Mouse (Mus musculus): Measurements from ENCODE around the gene Slc44a1. TPM values are rescaled to one million over a fixed set of nuclear protein-coding genes. Genes with fewer than 3 reads are reported as not detected.

Slc44a1 gene
- polyA plus RNA-seq, 1 experiment from 2014 or later, result 10.8 TPM

DNA sequence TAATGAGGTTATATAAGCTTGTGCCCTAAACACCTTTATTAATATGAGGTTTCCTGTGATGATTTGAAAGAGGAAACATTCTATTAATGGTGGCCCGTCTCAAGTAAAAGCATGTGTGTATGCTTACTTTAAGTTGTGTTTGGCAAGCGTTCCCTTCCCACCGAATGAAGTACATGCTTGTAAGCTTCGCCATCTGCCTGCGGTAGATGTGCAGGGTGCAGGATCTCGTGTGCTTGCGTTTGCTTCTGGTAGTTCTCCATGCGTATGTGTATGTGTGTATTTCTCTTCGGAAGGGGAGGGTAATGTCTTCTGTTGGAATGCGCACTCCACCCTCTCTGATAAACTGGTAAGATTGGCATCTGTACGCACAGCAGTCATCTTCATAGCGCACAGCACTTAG lies 95.6 kb downstream of the Slc44a1 start:
- Histone ChIP-seq H3K27me3 (ENCODE audit: insufficient read depth, poor library complexity, severe bottlenecking) (no peaks in the 10 kb centered on the region), H3K4me1 (replicated peaks) (no peaks in the 10 kb centered on the region), H3K27ac (no peak overlapping the region), H3K9me3 (no peaks in the 10 kb centered on the region), H3K4me3 (no peak overlapping the region), H3K36me3 (no peaks in the 10 kb centered on the region)
- 94% methylated on average over 12 of the region's 12 CpGs for WGBS
- no peak for DNase-seq (ENCODE audit: low spot score)

DNA sequence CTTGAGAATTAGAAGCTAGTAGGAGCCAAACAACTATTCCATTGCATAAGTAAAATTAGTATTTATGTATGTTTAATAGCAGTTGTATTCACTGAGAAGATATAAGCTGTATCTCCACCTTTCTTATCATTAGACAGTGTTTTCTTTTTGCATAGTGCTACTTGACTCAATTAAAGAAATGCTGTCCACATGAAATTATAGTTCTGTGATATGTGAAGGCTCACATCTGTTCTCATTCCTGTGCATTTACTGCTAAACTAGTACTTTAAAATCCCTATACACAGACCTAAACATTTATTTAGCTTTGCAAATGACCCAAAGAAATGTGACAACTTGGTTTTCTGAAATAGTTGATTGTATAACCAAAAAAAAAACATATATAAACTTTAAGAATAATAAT lies 96.9 kb downstream of the Slc44a1 start:
- Histone ChIP-seq H3K27me3 (ENCODE audit: insufficient read depth, poor library complexity, severe bottlenecking) (no peaks in the 10 kb centered on the region), H3K9me3 (no peaks in the 10 kb centered on the region), H3K27ac (no peak overlapping the region), H3K4me1 (replicated peaks) (no peaks in the 10 kb centered on the region), H3K4me3 (no peak overlapping the region), H3K36me3 (no peaks in the 10 kb centered on the region)
- DNase-seq (ENCODE audit: low spot score), result no peak

DNA sequence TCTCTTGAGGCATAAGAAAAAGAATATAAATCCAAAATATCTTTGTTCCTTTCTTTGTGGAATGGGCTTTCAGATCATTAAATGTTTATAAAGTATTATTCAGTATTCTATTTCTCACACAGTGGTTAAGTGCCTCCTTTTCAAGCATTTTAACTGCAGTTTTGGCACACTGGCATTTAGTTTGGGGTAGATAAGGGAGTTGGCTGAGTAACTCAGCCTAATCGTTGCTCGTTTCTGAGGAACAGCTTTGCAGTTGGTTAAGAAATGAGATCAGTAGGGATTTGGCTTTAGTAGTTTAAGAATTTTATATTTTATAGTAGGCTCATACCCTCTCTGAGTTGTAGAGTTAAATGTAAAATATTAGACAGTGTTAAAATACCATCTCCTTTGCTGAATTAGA lies 97.3 kb downstream of the Slc44a1 start:
- H3K27me3 ChIP-seq (ENCODE audit: insufficient read depth, poor library complexity, severe bottlenecking), result no peaks in the 10 kb centered on the region
- 92% methylated on average over 2 of the region's 2 CpGs for WGBS
- DNase-seq (ENCODE audit: low spot score), result no peak
- H3K4me3 ChIP-seq, result no peak overlapping the region
- no peaks in the 10 kb centered on the region for H3K4me1 ChIP-seq (replicated peaks)
- no peaks in the 10 kb centered on the region for H3K9me3 ChIP-seq
- no peaks in the 10 kb centered on the region for H3K36me3 ChIP-seq
- no peak overlapping the region for H3K27ac ChIP-seq

DNA sequence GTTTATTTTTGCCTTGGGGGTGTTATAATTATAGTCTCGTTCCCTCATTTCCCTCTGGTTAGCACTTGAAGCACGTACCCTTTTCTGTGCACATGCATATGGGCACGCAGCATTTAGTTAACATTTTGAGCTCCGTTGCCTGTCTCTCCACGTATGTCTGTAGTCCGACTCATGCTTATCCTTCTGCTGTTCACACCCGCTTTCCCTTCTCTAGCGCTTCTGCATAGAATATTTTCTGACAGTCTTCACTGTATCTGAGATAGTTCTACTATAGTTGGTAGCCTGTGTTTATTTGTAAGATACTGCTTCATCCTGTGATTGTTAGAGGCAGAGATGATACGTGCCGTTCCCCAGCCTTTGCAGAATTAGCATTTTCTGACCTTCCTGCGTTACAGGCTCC lies 98.4 kb downstream of the Slc44a1 start:
- no peaks in the 10 kb centered on the region for H3K9me3 ChIP-seq
- 91% methylated on average over 11 of the region's 11 CpGs for WGBS

DNA sequence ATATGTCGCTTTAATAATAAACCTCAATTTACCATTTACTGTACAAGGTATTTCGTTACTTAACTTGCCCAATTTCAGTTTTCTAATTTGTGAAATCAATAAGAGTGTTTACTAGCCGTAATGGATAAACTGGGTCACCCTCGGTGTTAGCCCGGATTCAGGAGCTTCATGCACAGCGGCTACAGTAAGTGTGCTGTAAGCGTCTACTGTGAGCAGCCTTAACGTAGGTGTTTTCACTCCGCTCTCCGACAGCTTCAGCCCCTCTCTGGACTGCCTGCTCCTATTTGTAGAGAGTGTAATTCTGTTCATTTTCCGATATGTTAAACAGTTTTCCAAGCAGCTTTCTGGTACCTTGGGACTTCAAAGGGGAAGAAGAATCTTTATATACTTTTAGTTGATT lies 99.7 kb downstream of the Slc44a1 start:
- no peak overlapping the region for H3K27ac ChIP-seq
- no peaks in the 10 kb centered on the region for H3K27me3 ChIP-seq (ENCODE audit: insufficient read depth, poor library complexity, severe bottlenecking)
- H3K4me1 ChIP-seq (replicated peaks), result no peaks in the 10 kb centered on the region
- 95% methylated on average over 11 of the region's 11 CpGs for WGBS
- no peak for DNase-seq (ENCODE audit: low spot score)
- H3K9me3 ChIP-seq, result no peaks in the 10 kb centered on the region
- H3K4me3 ChIP-seq, result no peak overlapping the region
- no peaks in the 10 kb centered on the region for H3K36me3 ChIP-seq

More for the DNA sequence above, 98.4 kb downstream of the Slc44a1 start:
- H3K4me3 ChIP-seq, result no peak overlapping the region
- no peaks in the 10 kb centered on the region for H3K36me3 ChIP-seq
- H3K4me1 ChIP-seq (replicated peaks), result no peaks in the 10 kb centered on the region
- no peak for DNase-seq (ENCODE audit: low spot score)
- no peak overlapping the region for H3K27ac ChIP-seq
- H3K27me3 ChIP-seq (ENCODE audit: insufficient read depth, poor library complexity, severe bottlenecking), result no peaks in the 10 kb centered on the region

DNA sequence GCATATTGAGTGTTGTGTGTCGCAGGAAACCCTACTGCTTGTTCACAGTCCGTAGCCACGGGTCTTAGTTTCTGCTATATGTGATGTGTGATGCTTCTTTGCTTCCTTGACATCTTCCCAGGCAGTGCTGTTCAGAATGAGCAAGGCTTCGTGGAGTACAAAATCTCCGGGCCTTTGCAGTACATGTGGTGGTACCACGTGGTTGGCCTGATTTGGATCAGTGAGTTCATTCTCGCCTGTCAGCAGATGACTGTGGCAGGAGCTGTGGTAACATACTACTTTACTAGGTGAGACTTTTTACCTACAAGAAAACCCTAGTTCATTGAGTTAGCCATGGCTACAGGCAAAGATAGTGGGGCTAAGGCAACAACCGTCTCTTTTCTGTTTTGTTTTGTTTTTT lies 103.2 kb downstream of the Slc44a1 start:
- Histone ChIP-seq H3K4me1 (replicated peaks) (no peaks in the 10 kb centered on the region), H3K36me3 (0 out of 2 replicates have a peak, but pooled peaks cover 5% of the 10 kb centered on the region), H3K27ac (no peak overlapping the region), H3K4me3 (no peak overlapping the region), H3K27me3 (ENCODE audit: insufficient read depth, poor library complexity, severe bottlenecking) (no peaks in the 10 kb centered on the region), H3K9me3 (no peaks in the 10 kb centered on the region)
- WGBS, result 88% methylated on average over 8 of the region's 8 CpGs
- DNase-seq (ENCODE audit: low spot score), result no peak

DNA sequence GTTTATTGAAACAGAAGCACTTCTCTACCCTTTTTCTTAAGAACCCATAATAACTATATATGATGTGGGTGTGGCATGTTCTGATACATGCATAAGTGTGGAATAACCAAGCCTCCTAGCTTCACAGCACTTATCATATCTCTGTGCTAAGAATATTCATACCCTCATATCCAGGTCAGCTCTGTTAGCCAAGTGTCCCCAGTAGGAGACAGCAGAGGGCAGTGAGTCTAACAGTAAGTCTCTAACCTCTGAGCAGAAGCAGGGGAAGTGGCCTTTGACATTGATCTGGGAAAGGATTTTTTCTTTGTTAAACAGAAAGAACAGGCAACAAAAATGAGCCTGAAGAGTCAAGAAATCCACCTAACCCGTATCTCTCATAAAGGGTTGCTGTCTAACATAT lies 104.7 kb downstream of the Slc44a1 start:
- no peak for DNase-seq (ENCODE audit: low spot score)

DNA sequence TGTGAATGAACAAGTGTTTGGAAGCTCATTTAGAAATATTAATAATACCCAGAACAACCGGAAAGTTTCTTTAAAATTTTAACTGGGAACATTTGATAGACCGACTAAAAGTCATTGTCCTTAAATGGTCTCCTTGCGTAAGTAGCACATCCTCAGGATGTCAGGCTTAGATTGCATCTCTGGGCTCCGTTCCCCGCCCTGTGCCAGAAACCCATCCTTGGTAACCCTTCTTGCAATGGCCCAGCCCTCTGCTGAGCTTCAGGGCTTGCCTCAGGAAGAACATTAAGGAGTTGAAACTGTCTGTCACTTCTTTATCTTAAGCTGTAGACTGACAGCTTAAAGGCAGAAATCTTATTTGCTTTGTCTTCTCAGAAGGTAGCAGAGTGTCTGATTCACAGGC lies 107.2 kb downstream of the Slc44a1 start:
- Histone ChIP-seq H3K36me3 (0 out of 2 replicates have a peak, but pooled peaks cover 5% of the 10 kb centered on the region), H3K9me3 (no peaks in the 10 kb centered on the region), H3K27ac (no peak overlapping the region), H3K4me3 (no peak overlapping the region), H3K4me1 (replicated peaks) (no peaks in the 10 kb centered on the region), H3K27me3 (ENCODE audit: insufficient read depth, poor library complexity, severe bottlenecking) (no peaks in the 10 kb centered on the region)
- no peak for DNase-seq (ENCODE audit: low spot score)
- WGBS, result 92% methylated on average over 5 of the region's 5 CpGs

More for the DNA sequence above, 104.7 kb downstream of the Slc44a1 start:
- H3K4me1 ChIP-seq (replicated peaks), result no peaks in the 10 kb centered on the region
- no peaks in the 10 kb centered on the region for H3K27me3 ChIP-seq (ENCODE audit: insufficient read depth, poor library complexity, severe bottlenecking)
- H3K36me3 ChIP-seq, result 0 out of 2 replicates have a peak, but pooled peaks cover 5% of the 10 kb centered on the region
- H3K27ac ChIP-seq, result no peak overlapping the region
- no peaks in the 10 kb centered on the region for H3K9me3 ChIP-seq
- H3K4me3 ChIP-seq, result no peak overlapping the region
- 83% methylated on average over 1 of the region's 1 CpGs for WGBS

DNA sequence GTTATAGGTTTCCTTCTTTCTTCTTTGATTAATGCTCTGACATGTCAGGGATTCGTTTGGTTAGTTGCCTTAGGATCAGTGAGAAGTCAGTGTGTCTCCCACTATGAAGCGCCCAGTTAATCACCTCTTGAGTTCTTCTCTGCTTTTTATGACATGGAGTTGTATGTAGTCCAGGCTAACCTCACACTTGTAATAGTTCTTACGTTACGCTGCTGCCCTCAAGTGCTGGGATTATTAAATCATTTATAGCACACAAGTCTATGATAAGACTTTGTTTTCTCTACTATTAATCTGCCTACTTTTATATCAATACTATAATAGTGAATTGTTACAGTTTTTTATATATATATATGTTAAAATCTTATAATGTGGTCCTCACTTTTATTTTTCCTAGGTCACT lies 109.2 kb downstream of the Slc44a1 start:
- H3K9me3 ChIP-seq, result no peaks in the 10 kb centered on the region
- H3K4me3 ChIP-seq, result no peak overlapping the region
- 0 out of 2 replicates have a peak, but pooled peaks cover 5% of the 10 kb centered on the region for H3K36me3 ChIP-seq
- WGBS, result 87% methylated on average over 4 of the region's 4 CpGs
- H3K27ac ChIP-seq, result no peak overlapping the region
- no peaks in the 10 kb centered on the region for H3K4me1 ChIP-seq (replicated peaks)
- no peaks in the 10 kb centered on the region for H3K27me3 ChIP-seq (ENCODE audit: insufficient read depth, poor library complexity, severe bottlenecking)
- DNase-seq (ENCODE audit: low spot score), result no peak

DNA sequence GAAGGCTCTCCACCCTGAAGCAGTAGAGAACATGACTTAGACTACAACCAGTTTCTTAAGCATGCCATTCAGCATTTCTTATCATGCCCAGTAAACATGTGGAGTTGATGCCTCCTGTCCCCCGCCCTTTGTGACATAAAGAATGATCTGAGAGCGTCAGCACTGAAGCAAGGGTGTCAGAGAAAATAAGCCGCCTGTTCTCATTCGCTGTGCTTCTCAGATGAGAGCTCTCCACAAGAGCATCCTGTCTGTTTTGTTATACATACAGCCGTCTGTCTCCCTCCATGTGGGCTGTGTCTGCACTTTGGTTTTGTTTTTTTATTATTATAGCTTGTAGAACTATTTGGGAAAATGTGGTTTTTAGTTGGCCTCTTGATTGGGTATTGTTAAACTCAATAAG lies 124.4 kb downstream of the Slc44a1 start:
- no peak overlapping the region for H3K27ac ChIP-seq
- H3K36me3 ChIP-seq, result peaks cover 3% of the 10 kb centered on the region; the same call in 1 of the 2 replicates
- H3K4me1 ChIP-seq (replicated peaks), result no peaks in the 10 kb centered on the region
- H3K9me3 ChIP-seq, result no peaks in the 10 kb centered on the region
- H3K27me3 ChIP-seq (ENCODE audit: insufficient read depth, poor library complexity, severe bottlenecking), result no peaks in the 10 kb centered on the region
- DNase-seq (ENCODE audit: low spot score), result no peak
- no peak overlapping the region for H3K4me3 ChIP-seq
- 77% methylated on average over 5 of the region's 5 CpGs for WGBS

DNA sequence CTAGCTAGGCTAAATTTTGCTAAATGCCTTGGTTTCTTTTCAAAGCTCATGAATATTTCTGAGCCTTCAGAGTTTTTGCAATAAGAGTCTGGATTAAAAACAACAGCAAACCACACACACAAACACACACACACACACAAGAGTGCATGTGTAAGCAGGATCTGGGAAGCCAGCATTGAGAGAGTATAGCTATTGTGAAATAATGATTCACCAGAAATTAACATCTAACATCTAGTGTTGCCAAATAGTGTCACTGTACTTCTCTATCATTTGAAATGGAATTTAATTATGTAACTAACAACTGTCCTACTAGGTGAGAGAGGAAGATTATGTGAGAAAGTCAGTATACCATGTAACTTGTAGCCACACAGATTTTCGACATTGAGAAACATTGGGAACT lies 126.9 kb downstream of the Slc44a1 start:
- no peak for DNase-seq (ENCODE audit: low spot score)
- Histone ChIP-seq H3K9me3 (no peaks in the 10 kb centered on the region), H3K27ac (no peak overlapping the region), H3K36me3 (peaks cover 3% of the 10 kb centered on the region; the same call in 1 of the 2 replicates), H3K4me3 (no peak overlapping the region), H3K27me3 (ENCODE audit: insufficient read depth, poor library complexity, severe bottlenecking) (no peaks in the 10 kb centered on the region), H3K4me1 (replicated peaks) (no peaks in the 10 kb centered on the region)
- 88% methylated on average over 1 of the region's 1 CpGs for WGBS

DNA sequence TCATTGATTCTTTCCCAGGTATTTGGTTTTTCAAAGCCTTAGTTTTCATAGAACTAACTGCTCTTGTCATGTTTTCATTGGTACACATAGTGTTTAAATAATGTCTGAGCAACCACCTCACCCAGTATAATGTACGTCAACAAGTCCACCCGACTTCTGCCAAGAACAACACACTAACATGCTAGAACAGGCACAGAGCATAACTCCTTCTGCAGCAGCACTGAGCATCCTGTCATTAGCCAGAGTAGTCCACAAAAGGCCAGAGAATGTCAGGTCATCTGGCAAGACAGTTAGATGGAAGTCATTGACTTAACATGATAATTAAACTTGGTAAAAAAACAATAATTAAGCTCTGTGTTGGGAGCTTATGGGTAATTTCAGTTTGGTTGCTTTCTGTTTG lies 135.3 kb downstream of the Slc44a1 start:
- no peaks in the 10 kb centered on the region for H3K4me1 ChIP-seq (replicated peaks)
- 84% methylated on average over 2 of the region's 2 CpGs for WGBS
- no peak overlapping the region for H3K27ac ChIP-seq

DNA sequence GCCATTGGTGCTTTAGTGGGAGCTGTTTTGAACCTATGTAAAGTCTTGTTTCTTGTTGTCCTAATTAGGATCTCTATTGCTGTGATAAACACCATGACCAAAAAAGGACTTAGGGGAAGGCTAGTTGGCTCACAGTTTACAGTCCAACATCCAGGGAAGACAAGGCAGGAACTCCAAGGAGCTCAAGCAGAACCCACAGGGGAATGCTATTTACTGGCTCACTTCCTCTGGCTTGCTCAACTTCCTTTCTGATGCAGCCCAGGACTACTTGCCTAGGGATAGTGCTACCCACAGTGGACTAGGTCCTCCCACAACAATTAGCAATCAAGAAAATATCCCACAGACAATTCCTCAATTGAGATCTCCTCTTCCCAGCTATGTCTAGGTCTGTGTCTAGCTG lies 147.5 kb downstream of the Slc44a1 start:
- Histone ChIP-seq H3K4me3 (no peak overlapping the region), H3K27ac (no peak overlapping the region), H3K27me3 (ENCODE audit: insufficient read depth, poor library complexity, severe bottlenecking) (no peaks in the 10 kb centered on the region), H3K4me1 (replicated peaks) (no peaks in the 10 kb centered on the region), H3K9me3 (no peaks in the 10 kb centered on the region), H3K36me3 (no peaks in the 10 kb centered on the region)
- DNase-seq (ENCODE audit: low spot score), result no peak

More for the DNA sequence above, 135.3 kb downstream of the Slc44a1 start:
- H3K27me3 ChIP-seq (ENCODE audit: insufficient read depth, poor library complexity, severe bottlenecking), result no peaks in the 10 kb centered on the region
- no peaks in the 10 kb centered on the region for H3K36me3 ChIP-seq
- no peaks in the 10 kb centered on the region for H3K9me3 ChIP-seq
- DNase-seq (ENCODE audit: low spot score), result no peak
- no peak overlapping the region for H3K4me3 ChIP-seq

DNA sequence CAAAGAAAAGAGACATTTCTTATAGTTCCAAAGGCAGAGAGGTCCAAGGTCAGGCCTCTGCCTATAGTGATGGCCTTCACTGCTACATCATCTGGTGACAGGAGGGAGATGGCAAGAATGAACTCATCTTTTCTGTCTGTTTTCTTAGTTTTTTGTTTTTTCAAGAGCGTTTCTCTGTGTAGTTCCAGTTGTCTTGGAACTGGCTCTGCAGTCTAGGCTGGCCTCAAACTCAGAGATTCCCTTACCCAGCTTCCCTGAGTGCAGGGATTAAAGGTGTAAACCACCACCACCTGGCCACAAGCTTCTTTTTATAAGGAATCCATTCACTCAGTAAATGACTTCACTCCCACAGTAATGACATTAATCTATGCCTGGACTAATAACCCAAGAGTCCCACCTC lies 148.7 kb downstream of the Slc44a1 start:
- no peaks in the 10 kb centered on the region for H3K27me3 ChIP-seq (ENCODE audit: insufficient read depth, poor library complexity, severe bottlenecking)
- H3K9me3 ChIP-seq, result no peaks in the 10 kb centered on the region
- no peaks in the 10 kb centered on the region for H3K4me1 ChIP-seq (replicated peaks)
- no peaks in the 10 kb centered on the region for H3K36me3 ChIP-seq
- DNase-seq (ENCODE audit: low spot score), result no peak
- H3K4me3 ChIP-seq, result no peak overlapping the region
- WGBS, result 77% methylated on average over 1 of the region's 1 CpGs
- no peak overlapping the region for H3K27ac ChIP-seq
